Mouse (Mus musculus) urinary bladder, postnatal 14 days (tissue): Measurements from ENCODE around the gene Dcpp3.
A peak's percentile ranks its signal among the peaks of the same experiment; 100 is the strongest.
"Not testable (repeated sequence)": the region's sequence is repeated elsewhere in the genome, so short reads cannot be mapped to it uniquely, and the experiment has no call there.

Source experiments
- DNase-seq: peaks from one replicate; pipeline ENCODE4 v3.0.0; 2021; ENCODE audit warnings: low spot score

The Dcpp3 gene

GRCm38 (mm10) chr17:23917158-23917557 is at the start of gene Dcpp3:
TSS of gene Dcpp3 (plus strand) at chr17:23917458.
- DNase-seq, result not testable (repeated sequence)

DNA sequence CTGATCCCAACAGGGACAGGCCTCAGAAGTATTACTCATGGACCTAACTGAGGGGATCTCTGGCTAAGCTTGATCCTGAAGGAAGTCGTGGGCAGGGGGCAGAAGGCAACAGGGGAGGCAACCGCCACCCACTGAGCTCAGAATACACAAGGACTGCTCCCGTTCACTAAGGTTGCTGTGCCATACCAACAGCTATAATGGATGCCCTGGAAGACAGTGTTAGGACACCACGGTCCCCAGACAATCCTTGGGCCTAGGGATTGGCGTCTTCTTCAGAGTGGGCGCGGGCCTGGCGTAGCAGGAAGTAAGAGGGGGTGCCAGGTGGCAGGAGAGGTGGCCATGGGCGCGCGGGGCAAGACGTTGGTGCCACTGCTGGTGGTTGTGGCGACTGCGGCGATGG is 49.5 kb upstream of the Dcpp3 start, which contains the start of gene Prss21:
Prss21 (plus strand) TSS at position 301 of the 400 bp plus-strand sequence.
- no peak for DNase-seq

- no peak for DNase-seq
Observed at GRCm38 (mm10) chr17:23868513-23868912, 48.7 kb upstream of the Dcpp3 start.

- DNase-seq, result peak; percentile 68
Observed at GRCm38 (mm10) chr17:23873884-23874856, 43.1 kb upstream of the Dcpp3 start.

DNA sequence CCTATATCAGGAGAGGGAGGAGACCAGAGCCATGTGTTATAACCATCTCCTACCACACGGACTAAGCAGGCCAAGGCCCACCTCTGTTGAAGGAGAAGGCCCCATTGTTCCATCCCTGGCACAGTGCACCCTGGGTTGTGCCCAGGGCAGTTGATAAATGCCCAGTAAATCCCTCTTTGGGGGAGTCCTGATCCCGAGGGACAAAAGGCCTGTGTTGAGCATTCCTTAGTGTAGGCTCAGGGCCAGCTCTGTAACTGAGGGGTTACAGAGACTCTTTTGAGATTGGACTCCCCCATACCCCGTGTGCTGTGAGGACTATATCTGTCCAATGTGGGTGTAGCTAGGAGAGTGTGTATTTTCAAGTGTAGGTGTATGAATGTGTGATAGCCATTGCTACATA is 40.5 kb upstream of the Dcpp3 start:
- no peak for DNase-seq

GRCm38 (mm10) chr17:23877166-23877565 is 40.1 kb upstream of the Dcpp3 start:
- no peak for DNase-seq

DNA sequence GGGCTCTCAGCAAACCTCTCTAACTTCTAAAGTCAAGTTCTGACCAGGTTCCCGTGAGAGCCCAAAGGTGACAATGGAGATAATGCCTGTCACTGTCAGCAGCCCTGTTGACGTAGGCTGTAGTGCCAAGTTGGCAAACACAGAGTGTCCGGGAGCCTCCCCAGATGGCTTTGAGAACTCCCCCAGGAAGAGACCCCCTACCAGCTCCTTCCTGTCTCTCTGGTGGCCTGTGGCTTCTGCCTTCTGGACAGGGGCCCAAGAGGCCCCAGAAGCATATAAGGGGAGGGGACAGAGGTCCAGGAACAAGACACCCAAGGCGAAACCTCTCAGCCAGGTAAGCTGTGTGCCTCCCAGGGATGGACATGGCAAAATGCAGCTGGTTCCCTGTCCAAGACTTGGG is 36.7 kb upstream of the Dcpp3 start, which contains the start of the genes Dcpp1 and Dcpp2:
Dcpp1 (plus strand) TSS at position 301 of the 400 bp plus-strand sequence.
Dcpp2 (plus strand) TSS at position 305 of the 400 bp plus-strand sequence.
- not testable (repeated sequence) for DNase-seq

DNA sequence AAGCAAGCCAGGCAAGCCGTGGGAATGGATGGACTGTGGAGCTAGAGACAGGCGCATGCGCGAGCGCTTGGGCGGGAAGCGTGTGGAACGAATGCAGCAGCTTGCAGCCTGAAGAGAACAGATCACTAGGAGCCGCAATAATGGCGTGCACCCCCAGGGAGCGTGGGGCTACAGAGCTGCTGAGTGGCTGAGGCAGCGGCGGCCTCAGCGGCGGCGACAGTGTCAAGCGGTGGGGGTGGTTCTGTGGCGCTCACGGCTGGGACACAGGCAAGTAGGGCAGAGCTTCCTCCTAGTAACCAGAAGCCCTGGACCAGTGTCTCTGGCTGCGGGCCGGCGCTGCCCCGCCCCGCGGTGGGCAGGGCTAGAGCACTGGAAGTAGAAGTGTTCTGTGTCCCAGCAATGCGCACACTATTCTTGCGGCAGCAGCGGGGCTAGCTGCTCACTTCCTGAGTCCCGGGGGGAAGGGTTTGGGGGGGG is 7.3 kb downstream of the Dcpp3 start:
- peak; percentile 91 for DNase-seq

DNA sequence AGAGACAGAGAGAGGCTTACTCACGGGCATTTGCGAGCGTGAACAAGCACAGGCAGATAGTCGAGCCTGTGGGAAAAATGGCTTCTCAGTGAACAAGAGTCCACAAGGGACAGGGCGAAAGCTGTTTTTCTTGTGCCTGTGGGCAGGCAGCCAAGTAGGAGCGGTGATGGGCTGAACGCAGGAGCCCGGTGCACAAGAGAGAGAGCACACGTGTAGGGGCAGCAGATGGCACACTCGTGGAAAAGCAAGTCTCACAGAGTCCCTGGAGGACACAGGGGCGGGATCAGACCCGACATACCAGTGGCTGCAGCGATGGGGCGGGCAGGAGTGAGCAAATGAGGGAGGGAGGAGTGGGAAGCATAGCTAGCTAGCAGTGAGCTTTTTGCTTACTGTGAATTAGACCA is 7.8 kb downstream of the Dcpp3 start:
- DNase-seq, result peak; percentile 72

- DNase-seq, result no peak
Observed at GRCm38 (mm10) chr17:23931157-23931556, 13.9 kb downstream of the Dcpp3 start.

- no peak for DNase-seq
Observed at GRCm38 (mm10) chr17:23941372-23941771, 24.1 kb downstream of the Dcpp3 start, which contains the start of gene Sbp. TSS of gene Sbp (plus strand) at chr17:23941672.

- not testable (repeated sequence) for DNase-seq
Observed at GRCm38 (mm10) chr17:23947486-23947885, 30.2 kb downstream of the Dcpp3 start.

- no peak for DNase-seq
Observed at GRCm38 (mm10) chr17:23949068-23949467, 31.8 kb downstream of the Dcpp3 start.

GRCm38 (mm10) chr17:23950828-23951227 is 33.6 kb downstream of the Dcpp3 start:
- DNase-seq, result not testable (repeated sequence)

DNA sequence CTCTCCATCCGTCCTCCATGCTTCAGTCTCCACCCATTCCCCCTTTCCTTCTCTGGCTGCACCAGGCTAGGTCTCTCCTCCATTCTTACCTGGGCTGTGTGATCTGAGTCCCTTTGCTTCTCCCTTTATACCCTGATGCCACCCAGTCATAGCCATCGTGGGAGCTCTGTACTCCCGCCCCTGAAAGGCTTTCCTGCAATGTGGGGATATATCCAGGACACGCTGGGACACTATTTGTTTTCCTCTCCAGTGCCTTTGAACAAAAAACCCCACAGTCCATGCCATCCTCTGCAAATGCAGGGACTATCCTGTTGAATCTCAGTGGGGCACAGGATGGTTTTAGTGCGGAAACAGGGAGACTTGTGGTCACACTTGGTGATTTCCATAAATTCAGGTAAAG is 37.9 kb downstream of the Dcpp3 start, which contains the start of gene Sbpl:
Sbpl (minus strand) TSS at position 101 of the 400 bp plus-strand sequence.
- no peak for DNase-seq

DNA sequence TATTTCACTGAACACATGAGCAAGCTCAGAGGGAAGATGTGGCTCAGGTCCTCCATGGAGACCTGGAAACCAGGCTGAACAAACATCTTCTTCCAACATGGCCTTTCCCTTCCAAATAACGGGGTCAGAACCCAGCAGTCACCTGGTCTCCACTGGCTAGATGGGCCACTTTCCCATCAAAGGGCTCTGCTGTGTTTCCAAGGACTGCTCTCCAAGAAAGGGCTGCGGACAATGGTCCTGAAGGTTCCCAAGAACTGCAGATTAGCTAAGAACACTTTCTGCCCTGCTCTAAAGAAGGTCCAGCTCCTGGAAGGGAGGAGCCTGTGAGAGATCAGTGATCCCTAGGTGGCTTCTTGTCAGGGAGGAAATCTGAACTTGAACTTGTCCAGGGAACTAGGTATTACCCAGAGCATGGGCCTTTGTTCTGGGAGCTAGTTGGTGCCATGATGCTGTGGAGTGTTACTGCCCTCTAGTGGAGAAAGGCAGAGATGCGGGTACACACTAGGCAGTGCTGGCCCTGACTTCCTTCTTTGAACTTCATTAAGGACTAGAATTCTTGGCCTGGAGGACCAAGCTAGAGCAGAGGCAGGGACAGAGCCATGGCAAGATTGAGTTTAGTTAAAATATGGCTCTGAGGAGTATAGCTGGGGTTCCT is 43.0 kb downstream of the Dcpp3 start:
- DNase-seq, result peak; percentile 85

DNA sequence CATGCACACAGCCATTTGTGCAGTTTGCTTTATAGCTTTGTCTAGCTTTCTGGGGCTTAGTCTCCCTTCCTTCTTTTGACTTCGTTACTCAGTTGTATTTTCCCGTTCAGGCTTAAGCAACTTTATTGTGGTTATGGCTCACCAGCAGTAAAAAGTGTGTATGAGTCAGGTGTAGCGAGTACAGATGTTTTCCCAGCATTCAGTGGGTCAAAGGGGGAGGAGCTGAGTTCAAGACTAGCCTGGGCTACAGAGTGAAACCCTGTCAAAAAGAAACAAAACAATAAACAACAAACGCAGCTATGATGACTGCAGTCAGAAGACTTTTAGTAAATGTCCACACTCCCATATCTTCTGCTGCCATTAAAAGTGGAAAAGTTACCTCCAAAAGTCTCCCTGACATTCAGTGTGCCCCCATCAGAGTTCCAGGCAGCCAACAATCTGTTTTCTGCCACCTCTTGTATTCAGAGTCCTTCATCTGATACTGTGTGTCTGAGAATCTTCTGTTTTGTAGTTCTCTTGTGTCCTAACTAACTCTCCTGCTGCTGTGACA is 44.4 kb downstream of the Dcpp3 start:
- no peak for DNase-seq

GRCm38 (mm10) chr17:23965805-23966425 is 48.7 kb downstream of the Dcpp3 start:
- DNase-seq, result no peak

- DNase-seq, result peak; percentile 51
Observed at GRCm38 (mm10) chr17:23966658-23967401, 49.6 kb downstream of the Dcpp3 start.

DNA sequence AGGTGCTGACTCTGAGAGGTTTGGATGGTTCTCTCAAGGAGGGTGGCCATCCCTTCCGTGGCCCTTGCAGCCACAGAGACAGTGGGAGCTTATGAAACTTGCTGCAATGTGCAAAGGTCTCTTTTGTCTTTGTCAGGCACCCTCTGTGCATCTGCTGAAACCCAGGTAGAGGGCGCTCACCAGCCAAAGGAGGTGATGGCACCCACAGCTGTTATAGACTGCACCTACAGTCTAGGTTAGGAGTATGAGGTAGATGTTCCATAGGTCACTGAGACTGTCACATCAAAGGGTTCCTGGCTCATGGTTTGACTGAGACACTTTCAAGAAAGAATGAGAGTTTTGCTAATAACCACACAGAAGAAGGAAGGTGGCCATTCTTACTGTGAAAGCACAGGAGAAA is 51.5 kb downstream of the Dcpp3 start:
- no peak for DNase-seq
